Mouse (Mus musculus) testis, postnatal 10 days (tissue): ENCODE results near the gene Slc15a1.

Source experiments
- DNase-seq: peaks from one replicate; pipeline ENCODE4 v3.0.0; 2021; ENCODE audit warnings: low spot score

The Slc15a1 gene

DNA sequence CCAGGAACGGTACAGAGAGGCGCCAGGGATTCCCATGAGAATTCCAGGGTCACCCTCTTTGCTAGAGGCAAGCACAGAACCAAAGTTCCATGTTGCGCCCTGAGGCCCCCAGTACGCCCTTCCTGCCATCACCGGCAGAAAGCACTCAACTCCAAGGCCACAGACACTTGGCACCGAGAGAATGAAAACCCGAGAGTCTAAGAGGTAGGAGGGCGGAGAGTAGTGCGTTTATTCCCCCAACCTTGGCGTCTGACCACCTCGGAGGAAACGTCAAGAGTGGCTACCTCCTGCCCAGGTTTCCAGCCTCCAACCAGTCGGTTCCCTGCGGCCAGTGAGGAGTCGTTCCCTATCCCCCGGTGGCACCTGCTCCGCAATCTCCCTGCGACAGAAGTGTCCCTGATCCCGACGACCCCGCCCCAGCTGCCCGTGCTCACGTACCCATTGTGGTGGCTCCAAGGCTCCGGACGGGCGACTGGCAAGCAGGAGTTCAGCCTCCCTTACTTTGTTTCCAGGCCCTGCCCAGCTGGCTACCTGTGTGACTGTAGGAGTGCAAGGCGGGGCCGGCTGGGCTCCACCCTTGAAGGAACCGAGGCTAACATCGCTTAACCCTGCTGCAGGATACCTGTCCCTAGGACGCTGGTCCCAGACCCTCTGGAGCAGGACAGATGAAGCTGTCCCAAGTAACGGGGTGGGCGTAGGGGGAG is at the start of gene Slc15a1:
Gene Slc15a1 (minus strand): TSS at position 472 of the 704 bp plus-strand sequence.
- DNase-seq, result no peak

GRCm38 (mm10) chr14:121553785-121554184 is 48.7 kb upstream of the Slc15a1 start:
- no peak for DNase-seq

DNA sequence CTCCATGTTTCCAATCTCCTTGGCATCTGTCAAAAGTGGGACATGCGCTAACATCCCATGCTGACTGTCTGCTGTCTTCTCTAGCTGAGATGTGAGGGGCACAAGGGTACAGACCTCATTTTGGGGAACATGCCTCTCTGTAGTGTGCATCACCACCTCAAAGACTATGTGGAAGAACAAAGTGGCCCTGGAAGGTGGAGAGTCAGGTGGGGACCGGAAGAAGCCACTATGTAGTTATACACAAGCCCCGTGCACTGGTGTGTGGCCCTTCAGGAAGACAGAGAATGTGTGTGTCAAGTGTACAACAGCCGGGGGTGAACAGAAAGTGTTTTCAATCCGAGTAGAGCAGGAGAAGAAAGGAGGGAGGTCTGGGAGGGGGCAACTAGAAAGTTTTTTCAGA is 47.5 kb upstream of the Slc15a1 start:
- no peak for DNase-seq

GRCm38 (mm10) chr14:121549834-121550233 is 44.8 kb upstream of the Slc15a1 start:
- no peak for DNase-seq

- no peak for DNase-seq
Measured at GRCm38 (mm10) chr14:121547745-121548144, 42.7 kb upstream of the Slc15a1 start.

DNA sequence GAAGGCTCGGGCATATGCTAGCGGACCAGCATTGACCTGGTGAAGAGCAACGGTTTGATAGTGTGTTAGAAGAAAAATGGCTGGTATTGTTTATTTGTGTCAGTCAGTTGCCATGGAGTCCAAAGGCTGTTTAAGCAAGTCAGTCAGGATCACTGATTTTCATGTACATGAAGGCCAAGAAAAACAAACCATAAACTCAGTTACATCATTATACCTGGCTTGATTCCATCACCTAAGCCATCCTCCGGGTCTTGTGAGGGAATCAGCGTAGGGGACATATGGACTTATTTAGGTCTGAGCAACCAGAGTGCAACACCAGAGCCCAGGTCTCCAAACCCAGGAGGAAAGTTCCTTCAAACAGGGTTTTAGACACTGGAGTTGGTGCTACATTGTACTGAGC is 41.6 kb upstream of the Slc15a1 start:
- DNase-seq, result no peak

GRCm38 (mm10) chr14:121545551-121546331 is 40.7 kb upstream of the Slc15a1 start:
- no peak for DNase-seq

DNA sequence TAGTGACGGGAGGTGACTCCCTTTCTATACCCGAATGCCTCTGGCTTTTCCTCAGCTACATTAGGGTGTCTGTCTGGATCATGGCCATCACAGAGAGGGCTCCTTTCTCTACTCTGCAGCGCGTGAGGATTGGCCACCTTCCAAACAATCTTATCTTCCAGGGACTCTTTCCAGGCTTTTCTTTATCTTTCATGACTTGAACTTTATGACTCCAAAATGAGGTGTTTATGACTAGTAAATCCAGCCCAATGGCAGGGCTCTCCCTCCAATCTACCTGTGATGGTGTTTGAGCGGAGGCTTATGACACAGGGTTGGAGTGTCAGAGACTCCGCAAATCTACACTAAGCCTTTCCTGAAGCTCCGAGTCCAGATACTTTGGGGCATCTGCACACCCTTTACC is 36.2 kb upstream of the Slc15a1 start:
- no peak for DNase-seq

GRCm38 (mm10) chr14:121534501-121534900 is 29.4 kb upstream of the Slc15a1 start:
- DNase-seq, result no peak

DNA sequence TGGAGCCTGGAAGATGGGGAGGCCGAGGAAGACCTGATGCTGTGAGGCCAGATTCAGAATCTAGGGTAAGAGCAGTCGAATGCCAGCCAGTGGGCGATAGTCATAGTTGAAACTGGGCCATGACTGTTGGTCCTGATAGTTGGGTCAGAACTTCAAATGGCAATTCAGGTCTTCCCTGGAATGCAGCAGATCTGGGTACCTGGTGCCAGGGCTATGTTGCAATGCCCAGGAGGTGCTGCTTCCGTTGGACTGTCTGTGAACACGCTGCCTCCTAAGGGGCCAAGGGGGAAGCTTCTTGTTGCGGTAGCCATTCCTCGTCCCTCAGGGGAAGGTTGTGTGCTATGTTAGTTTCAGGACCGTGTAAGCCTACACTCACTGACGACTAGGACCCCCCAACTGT is 25.8 kb upstream of the Slc15a1 start:
- no peak for DNase-seq

DNA sequence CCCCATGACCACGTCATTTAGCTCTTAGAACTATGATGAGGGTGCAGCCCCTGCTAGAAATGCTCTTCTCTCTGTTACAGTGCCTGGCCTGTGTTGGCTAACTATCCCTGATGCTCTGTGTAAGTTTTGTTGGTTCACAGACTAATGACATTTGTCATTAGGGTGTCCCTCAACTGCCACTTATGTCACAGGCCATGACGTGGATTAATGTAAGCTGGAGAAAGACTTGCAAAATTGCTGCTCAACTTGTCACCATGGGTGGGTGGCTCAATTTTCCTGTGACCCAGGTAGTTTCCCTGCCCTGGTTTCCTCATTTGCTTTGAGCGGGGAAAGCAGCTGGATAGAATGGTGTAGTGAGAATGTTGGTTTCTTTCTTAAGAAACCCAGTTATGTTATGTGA is 22.8 kb upstream of the Slc15a1 start:
- DNase-seq, result no peak

DNA sequence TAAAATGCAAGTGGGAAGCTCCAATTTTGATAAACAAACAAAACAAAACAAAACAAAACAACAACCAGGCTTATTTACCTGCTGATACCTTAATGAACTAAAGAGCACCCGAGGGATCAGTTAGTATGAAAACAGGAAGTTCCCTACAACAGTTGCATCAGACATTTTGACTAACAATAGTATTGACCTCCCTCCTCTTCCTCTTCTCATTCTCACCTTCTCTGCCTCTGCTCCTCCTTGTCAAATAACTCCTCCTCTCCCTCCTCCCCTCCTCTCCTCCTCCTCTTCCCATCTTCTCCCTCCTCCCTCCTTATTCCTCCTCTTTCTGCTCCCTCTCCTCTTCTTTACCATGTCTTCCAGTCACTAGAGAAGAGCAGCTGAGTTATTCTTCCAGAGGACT is 22.1 kb upstream of the Slc15a1 start:
- DNase-seq, result no peak

DNA sequence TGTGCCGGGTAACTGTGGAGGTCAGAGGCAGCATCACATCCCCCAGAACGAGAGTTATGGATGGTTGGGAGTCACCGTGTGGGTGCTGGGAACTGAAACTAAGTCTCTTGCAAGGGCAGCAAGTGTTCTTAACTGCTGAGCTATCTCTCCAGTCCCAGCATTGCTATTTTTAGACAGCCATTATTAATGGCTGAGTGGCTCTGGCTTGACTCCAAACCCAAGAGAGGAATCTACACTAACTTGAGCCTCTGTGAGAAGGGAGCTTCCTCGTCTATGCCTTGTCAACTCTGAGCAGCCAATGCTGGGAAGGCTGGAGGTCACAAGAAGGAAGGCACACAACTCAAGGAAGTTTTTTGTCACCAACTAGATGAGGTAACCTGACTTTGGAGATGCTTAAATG is 16.7 kb upstream of the Slc15a1 start:
- DNase-seq, result no peak

- DNase-seq, result no peak
Measured at GRCm38 (mm10) chr14:121516881-121517280, 11.8 kb upstream of the Slc15a1 start.

DNA sequence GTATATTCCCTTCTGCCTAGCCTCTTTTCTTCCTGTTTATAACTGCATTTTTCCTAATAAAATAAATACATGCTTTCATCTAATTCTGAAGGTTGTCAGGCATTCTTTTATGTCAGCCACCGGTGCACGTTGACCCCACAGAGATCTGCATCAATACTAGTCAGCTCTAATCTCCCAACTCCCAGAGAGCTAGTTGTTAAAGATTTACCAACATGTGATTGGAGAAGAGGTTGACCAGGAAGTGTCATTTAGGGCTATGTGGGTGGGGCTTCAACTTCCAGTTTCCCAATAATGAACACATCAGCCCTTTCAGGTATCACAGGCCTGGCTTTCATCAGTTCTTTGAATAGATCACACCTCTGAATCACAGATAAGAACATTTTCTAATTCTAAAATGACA is 3.9 kb upstream of the Slc15a1 start:
- no peak for DNase-seq

- DNase-seq, result no peak
Measured at GRCm38 (mm10) chr14:121506336-121506735, 1.3 kb upstream of the Slc15a1 start.

DNA sequence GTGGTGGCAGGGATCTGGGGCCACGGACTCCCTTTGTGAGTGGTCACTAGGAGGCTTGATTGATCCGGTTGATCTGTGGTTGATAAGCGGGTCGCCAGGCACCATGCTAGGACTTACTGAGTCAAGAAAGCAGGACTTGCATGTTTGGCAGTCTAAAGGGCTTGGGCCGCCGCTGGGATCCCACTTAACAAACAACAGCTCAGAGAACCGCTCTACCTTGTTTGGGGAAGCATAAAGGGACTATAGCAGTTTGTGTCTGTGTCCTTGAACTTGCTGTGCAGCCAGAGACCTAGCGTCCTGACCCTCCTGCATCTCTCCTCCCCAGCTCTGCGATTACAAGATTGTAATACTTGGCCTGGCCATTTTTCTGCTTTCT is 421 bp upstream of the Slc15a1 start:
- DNase-seq, result no peak

DNA sequence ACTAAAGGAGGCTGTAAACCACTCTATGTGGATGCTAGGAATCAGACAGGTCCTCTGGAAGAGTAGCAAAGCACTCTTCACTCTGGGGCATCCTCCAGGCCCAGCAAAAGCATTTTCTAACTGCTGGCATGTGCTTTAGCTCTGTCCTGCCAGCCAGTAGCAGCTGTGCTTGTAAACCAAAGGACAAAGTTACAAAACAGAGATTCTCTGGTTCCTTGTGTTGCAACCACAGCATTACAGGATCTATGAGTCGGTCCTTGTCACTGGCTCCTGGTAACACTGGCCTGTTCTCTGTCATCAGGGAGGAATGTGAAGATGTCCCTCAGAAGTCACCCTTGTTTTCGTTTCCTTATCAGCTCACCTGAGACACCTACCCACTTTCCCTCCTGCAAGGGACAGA is 4.5 kb downstream of the Slc15a1 start:
- no peak for DNase-seq

DNA sequence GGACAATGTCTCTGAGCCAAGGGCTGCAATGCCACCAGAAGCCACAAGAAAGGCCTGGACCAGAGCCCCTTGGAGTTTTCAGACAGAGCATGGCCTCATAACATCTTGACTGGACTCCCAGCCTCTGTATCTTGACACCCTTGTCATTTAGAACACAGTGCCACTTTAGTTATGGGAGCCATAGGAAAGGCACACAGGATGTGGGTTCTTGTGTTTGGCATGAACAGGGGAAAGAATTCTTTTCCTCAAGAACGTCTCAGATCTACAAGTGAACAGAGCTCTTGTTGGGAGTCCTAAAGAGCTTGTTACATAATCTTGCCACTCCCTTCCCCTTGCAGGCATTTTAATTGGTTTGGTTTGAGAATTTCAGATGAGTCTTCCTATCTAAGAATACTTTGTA is 5.3 kb downstream of the Slc15a1 start:
- no peak for DNase-seq

DNA sequence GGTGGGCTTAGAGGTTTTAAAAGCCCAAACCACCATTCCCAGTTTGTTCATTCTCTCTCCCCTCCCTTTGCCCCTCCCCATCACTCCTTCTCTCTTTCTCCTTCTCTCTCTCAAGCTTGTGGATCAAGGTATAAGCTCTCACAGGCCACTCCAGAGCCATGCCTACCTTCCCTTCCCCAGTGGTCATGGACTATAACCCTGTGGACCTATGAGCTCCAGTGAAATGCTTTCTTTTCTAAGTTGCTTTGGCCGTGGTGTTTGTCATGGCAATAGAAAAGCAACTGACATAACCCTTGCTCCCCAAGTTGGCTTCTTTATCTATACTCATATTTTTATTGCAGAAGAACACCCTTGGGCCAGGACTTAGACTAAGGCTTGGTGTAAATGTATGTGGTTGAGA is 7.3 kb downstream of the Slc15a1 start:
- no peak for DNase-seq

GRCm38 (mm10) chr14:121495741-121496140 is 9.3 kb downstream of the Slc15a1 start:
- DNase-seq, result no peak

- DNase-seq, result no peak
Measured at GRCm38 (mm10) chr14:121495120-121495519, 9.9 kb downstream of the Slc15a1 start.

DNA sequence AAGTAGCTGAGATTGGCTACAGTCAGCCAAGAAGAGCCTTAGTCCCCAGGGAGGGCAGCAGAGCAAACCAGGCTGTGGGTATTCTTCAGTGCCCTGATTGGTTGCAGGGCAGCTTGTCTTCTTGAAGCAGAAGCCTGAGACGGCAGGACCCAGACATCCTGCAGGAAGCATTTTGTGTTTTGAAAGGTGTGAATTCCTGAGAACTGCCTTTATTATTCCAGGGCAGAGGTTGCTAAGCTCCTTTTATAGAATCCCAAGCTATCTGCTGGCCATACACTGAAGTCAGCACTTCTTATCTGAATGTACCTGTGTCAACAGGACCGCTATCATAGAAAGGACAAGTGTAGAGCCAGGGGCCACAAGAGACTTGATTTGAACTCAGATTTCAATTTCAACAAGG is 10.8 kb downstream of the Slc15a1 start:
- DNase-seq, result no peak

DNA sequence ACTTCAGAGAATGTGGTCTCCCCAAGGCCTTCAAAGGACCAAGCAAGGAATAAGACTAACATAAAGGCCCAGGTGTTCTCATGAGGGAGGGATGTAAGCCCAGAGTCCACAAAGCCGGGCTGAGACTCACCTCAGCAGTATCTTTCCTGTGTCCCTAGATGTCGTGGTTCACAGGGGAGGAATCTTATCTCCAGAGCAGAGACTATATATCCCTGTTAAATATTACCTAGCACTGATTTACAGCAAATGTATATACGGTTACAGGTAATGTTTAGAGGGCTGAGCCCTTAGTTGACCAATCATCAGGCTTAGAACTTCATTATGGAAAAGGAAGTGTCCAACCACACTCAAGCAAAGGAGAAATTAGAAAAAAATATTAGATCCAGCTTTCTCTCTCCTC is 11.3 kb downstream of the Slc15a1 start:
- DNase-seq, result no peak
